19 mouse cellular contexts compared by ENCODE assay signal in the genomic region with DNA sequence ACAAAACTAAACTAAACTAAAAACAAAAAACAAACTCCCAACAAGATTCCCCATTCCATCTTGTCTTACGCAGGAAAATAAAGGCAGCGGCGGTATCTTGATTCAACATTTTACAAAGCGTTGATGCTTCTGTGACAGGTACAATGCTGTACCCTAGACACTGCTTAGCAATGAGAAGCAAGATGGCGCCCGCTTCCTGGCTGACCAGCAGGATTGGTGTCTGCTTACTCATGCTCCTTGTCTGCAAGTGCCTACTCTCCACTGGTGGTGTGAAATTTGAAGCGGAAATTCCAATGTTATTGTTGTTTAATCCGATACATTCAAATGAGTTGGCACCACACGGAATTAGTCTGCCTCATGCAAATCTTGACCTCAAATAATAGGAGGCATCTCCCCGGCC.
"Had no signal": no experiment of that assay in that cellular context is flagged by ENCODE, and none has a peak within 500 bp of the region (broad histone marks: within the 10 kb centered on the region; RNA-seq: fewer than 3 reads in every experiment).

No protein-coding gene starts in this region.

- H3K4me2 ChIP-seq: liver, embryonic 13.5 days; liver, embryonic 15.5 days; lung, embryonic 15.5 days; midbrain, embryonic 12.5 days; neural tube, embryonic 12.5 days had no signal

- H3K27ac ChIP-seq: liver, embryonic 13.5 days; liver, embryonic 15.5 days; lung, embryonic 15.5 days; macrophage; midbrain, embryonic 12.5 days; neural tube, embryonic 12.5 days had no signal

- H3K4me3 ChIP-seq: liver, embryonic 13.5 days; liver, embryonic 15.5 days; lung, embryonic 15.5 days; midbrain, embryonic 12.5 days; myocyte; neural tube, embryonic 12.5 days had no signal

- DNase-seq: liver, embryonic 13.5 days; liver, postnatal 0 days; lung, adult 2 months; lung, postnatal 14 days; lung, postnatal 36 days; right cerebral cortex, postnatal 25 days; right cerebral cortex, postnatal 4 days; spleen, adult 18-20 months; thymus, adult 18-20 months; thymus, postnatal 14 days; thymus, postnatal 36 days had no signal

- ATAC-seq: liver, postnatal 0 days; lung, postnatal 0 days; midbrain, embryonic 16.5 days had no signal

- H3K9me3 ChIP-seq: liver, embryonic 13.5 days; liver, embryonic 15.5 days; lung, embryonic 15.5 days; midbrain, embryonic 12.5 days; neural tube, embryonic 12.5 days had no signal

- H3K27me3 ChIP-seq: liver, embryonic 13.5 days; liver, embryonic 15.5 days; lung, embryonic 15.5 days; neural tube, embryonic 12.5 days had no signal

- H3K36me3 ChIP-seq: liver, embryonic 13.5 days; liver, embryonic 15.5 days; lung, embryonic 15.5 days; midbrain, embryonic 12.5 days; neural tube, embryonic 12.5 days had no signal

- H3K4me1 ChIP-seq: liver, embryonic 13.5 days; liver, embryonic 15.5 days; midbrain, embryonic 12.5 days; neural tube, embryonic 12.5 days had no signal

- H3K9ac ChIP-seq: liver, embryonic 13.5 days; liver, embryonic 15.5 days; liver, postnatal 0 days; lung, embryonic 15.5 days; midbrain, embryonic 12.5 days; neural tube, embryonic 12.5 days had no signal
